Mouse (Mus musculus): ENCODE data around the gene Ccnjl.

- no peak for TF ChIP-seq POLR2A (IDR thresholded peaks at IDR 0.05; ENCODE audit: insufficient read length, low read depth)
- no peak for TF ChIP-seq POLR2AphosphoS2 (IDR thresholded peaks at IDR 0.05; ENCODE audit: insufficient read length, low read depth)
- no peak for TF ChIP-seq MYOD1 (IDR thresholded peaks at IDR 0.05; ENCODE audit: control insufficient read depth in 1 of 3, insufficient read length in 2 of 3, low read depth in 2 of 3)
- no peak for TF ChIP-seq TCF12 (IDR thresholded peaks at IDR 0.05; ENCODE audit: insufficient read depth, poor library complexity, severe bottlenecking)
- TF ChIP-seq MAX (IDR thresholded peaks at IDR 0.05; ENCODE audit: low read depth): no peak
- no peak for TF ChIP-seq CEBPB (IDR thresholded peaks at IDR 0.05; ENCODE audit: insufficient read depth, poor library complexity, severe bottlenecking)
- no peak for TF ChIP-seq E2F4 (IDR thresholded peaks at IDR 0.05; ENCODE audit: insufficient read depth)
- no peak for TF ChIP-seq USF1 (IDR thresholded peaks at IDR 0.05; ENCODE audit: low read depth)
- TF ChIP-seq MYOG (IDR thresholded peaks at IDR 0.05; ENCODE audit: control insufficient read depth in 1 of 3, insufficient read depth in 1 of 3, insufficient read length in 2 of 3, low read depth in 2 of 3): no peak
- TF ChIP-seq TCF3 (IDR thresholded peaks at IDR 0.05; ENCODE audit: insufficient read length, low read depth): no peak
- no peak for TF ChIP-seq REST (IDR thresholded peaks at IDR 0.05; ENCODE audit: insufficient read depth, insufficient read length)
Measured at GRCm38 (mm10) chr11:43575376-43576151, 47.0 kb downstream of the Ccnjl start.

Measured in myocyte (in vitro differentiated cells).